Mouse (Mus musculus): Measurements from ENCODE around the gene Apod.

DNA sequence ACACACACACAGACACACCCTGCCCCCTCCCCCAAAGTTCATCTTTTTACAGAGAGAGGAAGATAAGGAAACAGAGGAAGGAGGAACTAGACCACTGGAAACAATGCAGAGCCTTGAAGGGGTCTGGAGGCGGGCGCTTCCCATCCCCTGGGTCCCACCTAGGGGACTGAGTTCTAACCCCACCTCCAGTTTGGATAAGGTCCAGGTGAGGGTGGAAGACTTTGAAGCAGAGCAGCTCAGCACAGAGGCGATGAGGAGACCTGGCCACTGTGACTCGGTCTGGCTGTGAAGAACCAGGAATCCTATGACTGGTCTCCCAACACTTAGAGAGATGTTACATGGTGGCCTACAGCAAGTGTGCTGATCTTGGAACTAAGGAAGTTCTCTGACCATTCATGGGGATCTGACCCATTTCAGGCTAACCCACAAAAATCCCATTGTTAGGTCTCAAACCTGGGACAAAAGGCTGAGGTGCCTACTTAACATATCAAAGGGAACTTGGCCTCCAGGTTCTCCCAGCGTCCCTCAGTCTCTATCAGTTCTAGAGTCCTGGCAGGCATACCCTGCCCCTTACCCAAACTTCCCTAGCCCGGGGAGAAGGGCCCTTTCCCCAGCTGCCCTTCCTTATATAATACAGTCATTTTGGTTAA lies 13.6 kb downstream of the Apod start:
- TF ChIP-seq CTCF (IDR thresholded peaks at IDR 0.05; ENCODE audit: borderline replicate concordance, control insufficient read depth, extremely low read depth, insufficient read depth, low read length, poor library complexity) (no peak), POLR2A (IDR thresholded peaks at IDR 0.05; ENCODE audit: control insufficient read depth, extremely low read depth, insufficient read depth, low read length, poor library complexity) (no peak)
